In the genomic region with DNA sequence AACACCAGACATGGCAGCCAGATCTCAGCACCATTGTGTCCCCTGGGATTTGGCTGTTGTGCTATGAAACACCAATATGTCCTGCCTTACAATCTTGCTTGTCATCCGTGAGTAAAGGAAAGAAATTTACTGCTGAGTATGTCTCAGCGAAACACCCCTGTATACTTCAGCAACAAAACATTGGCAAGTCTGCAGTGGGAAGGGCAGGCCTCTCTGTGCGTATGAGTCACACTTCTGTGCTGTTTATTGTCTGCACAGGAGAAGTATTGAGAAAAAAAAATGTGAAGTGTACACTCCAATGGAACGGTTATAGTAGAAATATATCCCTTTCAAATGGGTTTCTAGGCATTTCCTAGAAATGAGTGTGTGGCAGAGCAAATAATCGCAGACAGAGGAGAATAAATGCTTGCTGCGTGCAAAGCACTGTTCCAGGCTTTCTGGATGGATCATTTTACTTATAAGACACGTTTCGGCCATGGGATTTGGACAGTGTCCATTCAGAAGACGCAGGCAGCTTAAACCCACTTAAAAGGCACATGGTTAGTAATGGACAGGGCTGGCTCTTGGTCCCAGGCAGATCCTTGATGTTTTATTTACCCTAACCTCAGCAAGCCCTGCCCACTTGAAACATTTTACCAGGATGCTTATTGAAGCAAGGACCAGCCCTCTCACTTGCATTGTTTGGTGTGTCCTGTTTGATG, we compare ENCODE assay signal across 9 mouse cellular contexts.
DNase-seq lines count a peak whose midpoint lies in the region; ATAC-seq and TF ChIP-seq lines count a peak whose summit lies in the region.
"Had no signal": no experiment of that assay in that cellular context is flagged by ENCODE, and none has a peak within 500 bp of the region (broad histone marks: within the 10 kb centered on the region; RNA-seq: fewer than 3 reads in every experiment).

No protein-coding gene starts in this region.

- peaks cover 4% of the 10 kb centered on the region; the same call in 1 of the 2 replicates for H3K36me3 ChIP-seq in heart, embryonic 14.5 days (ENCODE audit: control insufficient read depth, insufficient read depth, low read length)
- H3K36me3 ChIP-seq in heart, adult 2 months (ENCODE audit: control insufficient read depth, insufficient read depth, low read length) = no peaks in the 10 kb centered on the region
- no peaks in the 10 kb centered on the region for H3K36me3 ChIP-seq in neural tube, embryonic 13.5 days
- no peaks in the 10 kb centered on the region for H3K36me3 ChIP-seq in stomach, embryonic 15.5 days

- 56% methylated on average over 9 of the region's 9 CpGs for WGBS in heart, embryonic 14.5 days
- WGBS in heart, adult 2 months = 62% methylated on average over 9 of the region's 9 CpGs
- 69% methylated on average over 9 of the region's 9 CpGs for WGBS in neural tube, embryonic 13.5 days
- WGBS in stomach, embryonic 15.5 days = 43% methylated on average over 9 of the region's 9 CpGs

- no peak overlapping the region for H3K4me3 ChIP-seq in heart, embryonic 14.5 days (ENCODE audit: control insufficient read depth in 1 of 2, insufficient read depth in 1 of 2, low read depth in 1 of 2, low read length in 2 of 2)
- H3K4me3 ChIP-seq in heart, adult 2 months = no peak overlapping the region
- no peak overlapping the region for H3K4me3 ChIP-seq in neural tube, embryonic 13.5 days
- no peak overlapping the region for H3K4me3 ChIP-seq in stomach, embryonic 15.5 days (replicated peaks)

- H3K27me3 ChIP-seq in heart, embryonic 14.5 days (ENCODE audit: control insufficient read depth, insufficient read depth, low read length) = no peaks in the 10 kb centered on the region
- H3K27me3 ChIP-seq in heart, adult 2 months (ENCODE audit: control insufficient read depth, insufficient read depth, low read length) = no peaks in the 10 kb centered on the region
- 0 out of 2 replicates have a peak, but pooled peaks cover 2% of the 10 kb centered on the region for H3K27me3 ChIP-seq in neural tube, embryonic 13.5 days
- 0 out of 2 replicates have a peak, but pooled peaks cover 3% of the 10 kb centered on the region for H3K27me3 ChIP-seq in stomach, embryonic 15.5 days (replicated peaks)

- TF ChIP-seq CTCF in heart, adult 2 months (IDR thresholded peaks at IDR 0.05) = no peak

- H3K9me3 ChIP-seq in heart, embryonic 14.5 days (ENCODE audit: control insufficient read depth, low read length) = no peaks in the 10 kb centered on the region
- no peaks in the 10 kb centered on the region for H3K9me3 ChIP-seq in neural tube, embryonic 13.5 days
- H3K9me3 ChIP-seq in stomach, embryonic 15.5 days = no peaks in the 10 kb centered on the region

- peaks cover 46 to 86% of the 10 kb centered on the region in 2 experiments for H3K4me1 ChIP-seq in heart, embryonic 14.5 days (ENCODE audit: control insufficient read depth in 2 of 2, insufficient read depth in 2 of 2, low read length in 2 of 2)
- H3K4me1 ChIP-seq in heart, adult 2 months (ENCODE audit: control insufficient read depth, insufficient read depth, low read length) = peaks cover 5% of the 10 kb centered on the region
- peaks cover 28% of the 10 kb centered on the region for H3K4me1 ChIP-seq in neural tube, embryonic 13.5 days (replicated peaks)
- H3K4me1 ChIP-seq in stomach, embryonic 15.5 days = peaks cover 3% of the 10 kb centered on the region; the same call in 1 of the 2 replicates

- no peak overlapping the region for H3K4me2 ChIP-seq in heart, embryonic 14.5 days (ENCODE audit: low read length)
- H3K4me2 ChIP-seq in neural tube, embryonic 13.5 days = peak overlapping the region; percentile 62
- H3K4me2 ChIP-seq in stomach, embryonic 15.5 days = no peak overlapping the region

- H3K79me2 ChIP-seq in heart, adult 2 months (replicated peaks; ENCODE audit: control insufficient read depth, insufficient read depth, low read length) = peaks cover 1% of the 10 kb centered on the region; the same call in 1 of the 2 replicates

- no peak for TF ChIP-seq EP300 in heart, adult 2 months (IDR thresholded peaks at IDR 0.05; ENCODE audit: insufficient read depth, low read depth, low read length)

- intact Hi-C loops in heart, adult 2 months (cut with DNase I) = no loop called here

- no peak for ATAC-seq in heart, embryonic 14.5 days (ENCODE audit: insufficient number of reproducible peaks, insufficient read depth, low FRiP score, low read depth)
- 0 out of 2 replicates have a peak, but pooled peaks have one; percentile 29 for ATAC-seq in neural tube, embryonic 13.5 days (ENCODE audit: low read depth)
- ATAC-seq in stomach, embryonic 15.5 days (ENCODE audit: insufficient read depth, low FRiP score, low read depth) = no peak
- ATAC-seq in megakaryocyte-erythroid progenitor cell, adult 5-6 weeks (replicated peaks; ENCODE audit: low FRiP score, low TSS enrichment, poor library complexity, severe bottlenecking) = no peak

- H3K9ac ChIP-seq in heart, embryonic 14.5 days (ENCODE audit: low read length) = 0 out of 2 replicates have a peak overlapping the region, but pooled peaks have one; percentile 22
- H3K9ac ChIP-seq in heart, adult 2 months (ENCODE audit: low read depth, low read length) = no peak overlapping the region
- peak overlapping the region; percentile 64 for H3K9ac ChIP-seq in neural tube, embryonic 13.5 days
- no peak overlapping the region for H3K9ac ChIP-seq in stomach, embryonic 15.5 days

- no peak for DNase-seq in heart, adult 2 months
- no peak for DNase-seq in neural tube, embryonic 10.5 days (ENCODE audit: extremely low spot score, low spot score)
- peak; percentile 81 for DNase-seq in fibroblast of lung, adult 2 months (ENCODE audit: low read depth)
- DNase-seq in cerebellum, postnatal 10 days = no peak

- H3K27ac ChIP-seq in heart, embryonic 14.5 days (replicated peaks in 1 of 2; ENCODE audit: control insufficient read depth in 1 of 2, insufficient read depth in 1 of 2, low read depth in 2 of 2, low read length in 2 of 2) = peak overlapping the region; percentile 23 to 29; a peak in 1 of 4 replicates
- no peak overlapping the region for H3K27ac ChIP-seq in heart, adult 2 months
- H3K27ac ChIP-seq in neural tube, embryonic 13.5 days (replicated peaks) = peak overlapping the region; percentile 73
- H3K27ac ChIP-seq in stomach, embryonic 15.5 days = peak overlapping the region; percentile 7; the same call in 1 of the 2 replicates
- H3K27ac ChIP-seq: macrophage had no signal

- no peak for TF ChIP-seq POLR2A in heart, adult 2 months (IDR thresholded peaks at IDR 0.05; ENCODE audit: insufficient read depth, low read depth, low read length)

Comparison
In these comparisons a context has a peak if more than half of its experiments do, and no peak if none do; other contexts are left out.
1. H3K9ac ChIP-seq: peak in heart, embryonic 14.5 days (single experiment) and neural tube, embryonic 13.5 days (single experiment); none in heart, adult 2 months (single experiment) and stomach, embryonic 15.5 days (single experiment).